In genomic region chr7:66010518-66010917, GRCm38 (mm10) we compare ENCODE assay signal across 26 mouse cellular contexts. TPM values are rescaled to one million over a fixed set of nuclear protein-coding genes. Genes with fewer than 3 reads are reported as not detected.
DNase-seq lines count a peak whose midpoint lies in the region; ATAC-seq and TF ChIP-seq lines count a peak whose summit lies in the region.
"Had no signal": no experiment of that assay in that cellular context is flagged by ENCODE, and none has a peak within 500 bp of the region (broad histone marks: within the 10 kb centered on the region; RNA-seq: fewer than 3 reads in every experiment).

No protein-coding gene starts in this region.

- no peak overlapping the region for H3K4me3 ChIP-seq in lung, embryonic 14.5 days (ENCODE audit: low read depth, low read length)
- H3K4me3 ChIP-seq in lung, postnatal 0 days (ENCODE audit: low read depth, low read length), result no peak overlapping the region
- H3K4me3 ChIP-seq in limb, embryonic 10.5 days, result no peak overlapping the region
- H3K4me3 ChIP-seq: embryonic facial prominence, embryonic 10.5 days; embryonic facial prominence, embryonic 12.5 days; forebrain, embryonic 13.5 days; forebrain, embryonic 15.5 days had no signal

- H3K27me3 ChIP-seq in lung, embryonic 14.5 days (ENCODE audit: insufficient read depth, low read length), result no peaks in the 10 kb centered on the region
- no peaks in the 10 kb centered on the region for H3K27me3 ChIP-seq in lung, postnatal 0 days (replicated peaks; ENCODE audit: insufficient read depth, low read length)
- no peaks in the 10 kb centered on the region for H3K27me3 ChIP-seq in limb, embryonic 10.5 days (ENCODE audit: low read depth, poor library complexity, severe bottlenecking)
- H3K27me3 ChIP-seq: embryonic facial prominence, embryonic 12.5 days; forebrain, embryonic 13.5 days; forebrain, embryonic 15.5 days had no signal

- no peak for ATAC-seq in lung, embryonic 14.5 days (ENCODE audit: insufficient read depth)
- peak; percentile 72 for ATAC-seq in lung, postnatal 0 days
- ATAC-seq: activated CD4-positive, CD25-positive, alpha-beta regulatory T cell, adult 4 months; CD4-positive, CD25-positive, alpha-beta regulatory T cell, adult 4 months; forebrain, embryonic 13.5 days; forebrain, embryonic 15.5 days had no signal

- TF ChIP-seq EP300 in lung, postnatal 0 days (IDR thresholded peaks at IDR 0.05), result no peak

- WGBS in lung, embryonic 14.5 days, result 45% methylated on average over 6 of the region's 6 CpGs
- 45% methylated on average over 6 of the region's 6 CpGs for WGBS in lung, postnatal 0 days
- 71% methylated on average over 6 of the region's 6 CpGs for WGBS in limb, embryonic 10.5 days

- H3K4me1 ChIP-seq in lung, embryonic 14.5 days (ENCODE audit: insufficient read depth), result no peaks in the 10 kb centered on the region
- H3K4me1 ChIP-seq in lung, postnatal 0 days (ENCODE audit: insufficient read depth, low read depth, low read length), result no peaks in the 10 kb centered on the region
- H3K4me1 ChIP-seq in limb, embryonic 10.5 days, result peaks cover 26% of the 10 kb centered on the region
- H3K4me1 ChIP-seq: forebrain, embryonic 13.5 days had no signal

- H3K4me2 ChIP-seq in lung, embryonic 14.5 days, result no peak overlapping the region
- H3K4me2 ChIP-seq in lung, postnatal 0 days (replicated peaks; ENCODE audit: low read depth, low read length), result no peak overlapping the region
- H3K4me2 ChIP-seq: embryonic facial prominence, embryonic 12.5 days; forebrain, embryonic 13.5 days; forebrain, embryonic 15.5 days had no signal

- TF ChIP-seq CTCF in lung, embryonic 14.5 days (IDR thresholded peaks at IDR 0.05; ENCODE audit: low read depth), result no peak
- TF ChIP-seq CTCF in lung, postnatal 0 days (IDR thresholded peaks at IDR 0.05), result 0 out of 2 replicates have a peak, but pooled peaks have one; percentile 6

- H3K9me3 ChIP-seq in lung, embryonic 14.5 days (ENCODE audit: low read depth, low read length), result no peaks in the 10 kb centered on the region
- no peaks in the 10 kb centered on the region for H3K9me3 ChIP-seq in lung, postnatal 0 days (ENCODE audit: low read length)
- H3K9me3 ChIP-seq in limb, embryonic 10.5 days (replicated peaks), result no peaks in the 10 kb centered on the region
- H3K9me3 ChIP-seq: embryonic facial prominence, embryonic 10.5 days; embryonic facial prominence, embryonic 12.5 days; forebrain, embryonic 13.5 days; forebrain, embryonic 15.5 days; G1E had no signal

- peak; percentile 26 for DNase-seq in lung, embryonic 14.5 days
- DNase-seq in lung, postnatal 10 days, result no peak
- peak; percentile 24 for DNase-seq in lung, postnatal 0 days (ENCODE audit: low spot score)
- DNase-seq in lung, postnatal 36 days, result no peak
- DNase-seq in Muller cell, postnatal 12 days (ENCODE audit: inconsistent ontology term), result peak; percentile 4
- DNase-seq in limb, embryonic 10.5 days (ENCODE audit: low spot score), result no peak
- DNase-seq in yolk sac, embryonic 10.5 days (ENCODE audit: low spot score), result no peak
- DNase-seq: adrenal gland, adult 8-10 months; adrenal gland, postnatal 14 days; adrenal gland, postnatal 36 days; B cell, adult 2 months; cerebellum, adult 11-12 months; cerebellum, adult 2 months; cerebellum, adult 9-10 months; cerebellum, postnatal 10 days; cerebellum, postnatal 25 days had no signal

- H3K36me3 ChIP-seq in lung, embryonic 14.5 days (ENCODE audit: insufficient read depth), result no peaks in the 10 kb centered on the region
- H3K36me3 ChIP-seq in lung, postnatal 0 days (ENCODE audit: insufficient read depth, low read length), result no peaks in the 10 kb centered on the region
- H3K36me3 ChIP-seq in limb, embryonic 10.5 days, result no peaks in the 10 kb centered on the region
- H3K36me3 ChIP-seq: embryonic facial prominence, embryonic 10.5 days; embryonic facial prominence, embryonic 12.5 days; forebrain, embryonic 15.5 days; G1E had no signal

- H3K9ac ChIP-seq in lung, embryonic 14.5 days, result no peak overlapping the region
- no peak overlapping the region for H3K9ac ChIP-seq in lung, postnatal 0 days (replicated peaks; ENCODE audit: low read depth)
- H3K9ac ChIP-seq: embryonic facial prominence, embryonic 12.5 days; forebrain, embryonic 13.5 days; forebrain, embryonic 15.5 days had no signal

- H3K27ac ChIP-seq in lung, embryonic 14.5 days (ENCODE audit: low read depth), result no peak overlapping the region
- no peak overlapping the region for H3K27ac ChIP-seq in lung, postnatal 0 days (ENCODE audit: low read length)
- H3K27ac ChIP-seq in limb, embryonic 10.5 days, result 0 out of 2 replicates have a peak overlapping the region, but pooled peaks have one; percentile 14
- H3K27ac ChIP-seq: embryonic facial prominence, embryonic 10.5 days; forebrain, embryonic 13.5 days; forebrain, embryonic 15.5 days had no signal

RNA-seq across cellular contexts. Expression of gene Gm45213, which starts 32.9 kb away (rescaled TPM):
- polyA plus RNA-seq in lung, embryonic 14.5 days (2014; fragmentation: Nextera tagmentation; extraction: Ambion mirVana), result not detected in 2 replicates
- not detected in 2 replicates for polyA plus RNA-seq in lung, postnatal 0 days (2015; fragmentation: Nextera tagmentation; extraction: Ambion mirVana)
- not detected in 2 replicates for polyA plus RNA-seq in limb, embryonic 10.5 days (2016; fragmentation: Nextera tagmentation; extraction: Ambion mirVana)
- polyA plus RNA-seq: activated CD4-positive, CD25-positive, alpha-beta regulatory T cell, adult 4 months; CD4-positive, CD25-positive, alpha-beta regulatory T cell, adult 4 months; cerebellum, adult 2 months; cortical plate, adult 2 months; embryonic facial prominence, embryonic 10.5 days; embryonic facial prominence, embryonic 12.5 days; embryonic facial prominence, embryonic 14.5 days; forebrain, embryonic 11.5 days; forebrain, embryonic 13.5 days; forebrain, embryonic 15.5 days; G1E had no signal

RNA-seq across cellular contexts. Expression of gene Snrpa1, which starts 48.3 kb away (rescaled TPM):
- 196 and 200 TPM in 2 replicates for polyA plus RNA-seq in lung, embryonic 14.5 days (2014; fragmentation: Nextera tagmentation; extraction: Ambion mirVana)
- polyA plus RNA-seq in lung, postnatal 0 days (2015; fragmentation: Nextera tagmentation; extraction: Ambion mirVana), result 58.0 and 59.1 TPM in 2 replicates
- polyA plus RNA-seq in limb, embryonic 10.5 days (2016; fragmentation: Nextera tagmentation; extraction: Ambion mirVana), result 276 and 312 TPM in 2 replicates

Comparison
In these comparisons a context has a peak if more than half of its experiments do, and no peak if none do; other contexts are left out.
1. DNase-seq: peak in lung, embryonic 14.5 days (single experiment), lung, postnatal 0 days (single experiment) and Muller cell, postnatal 12 days (single experiment); none in lung, postnatal 10 days (single experiment), lung, postnatal 36 days (single experiment), limb, embryonic 10.5 days (single experiment) and yolk sac, embryonic 10.5 days (single experiment).